Mouse (Mus musculus) lung, postnatal 0 days (tissue): ENCODE measurements around the gene Pon3. TPM values are rescaled to one million over a fixed set of nuclear protein-coding genes. Genes with fewer than 3 reads are reported as not detected.

Experiments
- ATAC-seq: fragments of 200-750 bp; cut with Nextera tagmentation; 2 replicates; pipeline ENCODE4 v1.8.0; 2017; ENCODE audit warnings: moderate library complexity
- DNase-seq: peaks from one replicate; pipeline ENCODE4 v3.0.0-alpha.2; 2016; ENCODE audit warnings: low spot score
- H3K27ac ChIP-seq: fragments of 300-500 bp; sonication (generic); 2 replicates; pipeline ENCODE4 v1.5.1; 2014; ENCODE audit warnings: antibody characterized with exemption, mild to moderate bottlenecking, low read length, mixed read lengths
- H3K27me3 ChIP-seq: fragments of 300-500 bp; sonication (generic); replicated peaks from 2 replicates; pipeline ENCODE4 v1.6.1; 2014; ENCODE audit warnings: low read length, mixed read lengths; ENCODE audit not compliant: insufficient read depth
- H3K36me3 ChIP-seq: fragments of 300-500 bp; sonication (generic); 2 replicates; pipeline ENCODE4 v1.6.1; 2014; ENCODE audit warnings: low read length, mixed read lengths; ENCODE audit not compliant: insufficient read depth
- H3K4me1 ChIP-seq: fragments of 300-500 bp; sonication (generic); 2 replicates; pipeline ENCODE4 v1.6.1; 2014; ENCODE audit warnings: antibody characterized with exemption, low read depth, low read length, mixed read lengths; ENCODE audit not compliant: insufficient read depth
- H3K4me2 ChIP-seq: fragments of 300-500 bp; sonication (generic); replicated peaks from 2 replicates; pipeline ENCODE4 v1.6.1; 2014; ENCODE audit warnings: low read depth, mild to moderate bottlenecking, low read length, moderate library complexity, mixed read lengths
- H3K4me3 ChIP-seq: fragments of 300-500 bp; sonication (generic); 2 replicates; pipeline ENCODE4 v1.5.1; 2014; ENCODE audit warnings: low read depth, low read length
- H3K9ac ChIP-seq: fragments of 300-500 bp; sonication (generic); replicated peaks from 2 replicates; pipeline ENCODE4 v1.6.1; 2014; ENCODE audit warnings: low read depth, mild to moderate bottlenecking
- H3K9me3 ChIP-seq: fragments of 300-500 bp; sonication (generic); 2 replicates; pipeline ENCODE4 v1.6.1; 2016; ENCODE audit warnings: low read length, mixed read lengths
- CTCF ChIP-seq: IDR thresholded peaks from 2 replicates; pipeline ENCODE4 v1.5.1; 2016; ENCODE audit warnings: antibody characterized with exemption, mild to moderate bottlenecking
- EP300 ChIP-seq: IDR thresholded peaks from 2 replicates; pipeline ENCODE4 v1.6.1; 2016; ENCODE audit warnings: antibody characterized with exemption, mild to moderate bottlenecking, control low read depth
- WGBS: fragments of 180-500 bp; shearing (Covaris S2); extraction: QIAGEN DNeasy Blood & Tissue Kit; methylation state at CpG from one replicate; pipeline ENCODE4 v1.1.7; 2014; 5-methylcytosine and 5-hydroxymethylcytosine counted together
- polyA plus RNA-seq: library from polyadenylated mRNA; unstranded; fragments of >200 nt; fragmentation: Nextera tagmentation; extraction: Ambion mirVana; gene quantifications from 2 replicates; pipeline ENCODE4 v1.2.1, GENCODE M21; 2015

Gene Pon3
- polyA plus RNA-seq, 1 experiment from 2014 or later: 143 TPM

- Histone ChIP-seq H3K4me2 (no peak overlapping the region), H3K36me3 (no peaks in the 10 kb centered on the region), H3K9ac (no peak overlapping the region), H3K9me3 (no peaks in the 10 kb centered on the region), H3K27me3 (no peaks in the 10 kb centered on the region), H3K4me1 (no peaks in the 10 kb centered on the region), H3K4me3 (no peak overlapping the region), H3K27ac (no peak overlapping the region)
- no peak for TF ChIP-seq CTCF
- no peak for TF ChIP-seq EP300
- WGBS: 79% methylated on average over 5 of the region's 5 CpGs
- ATAC-seq: no peak
- DNase-seq: no peak
Measured at GRCm38 (mm10) chr6:5180645-5181044, 75.4 kb downstream of the Pon3 start.

- Histone ChIP-seq H3K4me3 (no peak overlapping the region), H3K36me3 (no peaks in the 10 kb centered on the region), H3K27me3 (no peaks in the 10 kb centered on the region), H3K9ac (no peak overlapping the region), H3K4me1 (no peaks in the 10 kb centered on the region), H3K27ac (no peak overlapping the region), H3K9me3 (no peaks in the 10 kb centered on the region), H3K4me2 (no peak overlapping the region)
- ATAC-seq (no peak), DNase-seq (no peak)
- WGBS: 81% methylated on average over 6 of the region's 6 CpGs
- TF ChIP-seq EP300 (no peak), CTCF (no peak)
Measured at GRCm38 (mm10) chr6:5179189-5179588, 76.9 kb downstream of the Pon3 start.

GRCm38 (mm10) chr6:5177967-5178891, 77.9 kb downstream of the Pon3 start:
- H3K27ac ChIP-seq: no peak overlapping the region
- H3K9ac ChIP-seq: no peak overlapping the region
- DNase-seq (no peak), ATAC-seq (no peak)
- no peak overlapping the region for H3K4me3 ChIP-seq
- WGBS: 48% methylated on average over 19 of the region's 19 CpGs
- no peaks in the 10 kb centered on the region for H3K27me3 ChIP-seq
- H3K4me2 ChIP-seq: no peak overlapping the region
- H3K4me1 ChIP-seq: no peaks in the 10 kb centered on the region
- no peaks in the 10 kb centered on the region for H3K9me3 ChIP-seq
- TF ChIP-seq CTCF: no peak; the same call in 1 of the 2 replicates
- no peak for TF ChIP-seq EP300
- no peaks in the 10 kb centered on the region for H3K36me3 ChIP-seq

GRCm38 (mm10) chr6:5174179-5174812, 81.8 kb downstream of the Pon3 start:
- H3K4me1 ChIP-seq: no peaks in the 10 kb centered on the region
- H3K27me3 ChIP-seq: no peaks in the 10 kb centered on the region
- TF ChIP-seq CTCF: no peak
- no peak for TF ChIP-seq EP300
- H3K4me2 ChIP-seq: no peak overlapping the region
- 71% methylated on average over 10 of the region's 10 CpGs for WGBS
- H3K27ac ChIP-seq: no peak overlapping the region
- ATAC-seq: no peak
- H3K36me3 ChIP-seq: no peaks in the 10 kb centered on the region
- no peak overlapping the region for H3K9ac ChIP-seq
- no peak overlapping the region for H3K4me3 ChIP-seq
- no peaks in the 10 kb centered on the region for H3K9me3 ChIP-seq
- DNase-seq: no peak

- no peaks in the 10 kb centered on the region for H3K36me3 ChIP-seq
Measured at GRCm38 (mm10) chr6:5172571-5172970, 83.5 kb downstream of the Pon3 start.

GRCm38 (mm10) chr6:5171418-5171817, 84.7 kb downstream of the Pon3 start:
- no peak for ATAC-seq
- no peak for DNase-seq
- Histone ChIP-seq H3K4me1 (no peaks in the 10 kb centered on the region; the same call in 1 of the 2 replicates), H3K36me3 (no peaks in the 10 kb centered on the region), H3K9ac (no peak overlapping the region), H3K27ac (no peak overlapping the region), H3K4me3 (no peak overlapping the region), H3K4me2 (no peak overlapping the region), H3K27me3 (no peaks in the 10 kb centered on the region), H3K9me3 (no peaks in the 10 kb centered on the region)
- 70% methylated on average over 4 of the region's 4 CpGs for WGBS
- TF ChIP-seq CTCF (no peak), EP300 (no peak)

More at GRCm38 (mm10) chr6:5172571-5172970, 83.5 kb downstream of the Pon3 start:
- TF ChIP-seq CTCF (no peak), EP300 (no peak)
- no peak overlapping the region for H3K27ac ChIP-seq
- DNase-seq (no peak), ATAC-seq (no peak)
- H3K9ac ChIP-seq: no peak overlapping the region
- no peaks in the 10 kb centered on the region for H3K9me3 ChIP-seq
- H3K27me3 ChIP-seq: no peaks in the 10 kb centered on the region
- H3K4me3 ChIP-seq: no peak overlapping the region
- WGBS: 65% methylated on average over 9 of the region's 9 CpGs
- no peaks in the 10 kb centered on the region for H3K4me1 ChIP-seq
- H3K4me2 ChIP-seq: no peak overlapping the region

Other genes starting within 250 kb of the Pon3 start
- gene Pon1, start 62.3 kb downstream of the Pon3 start, polyA plus RNA-seq: 25.0 and 40.6 TPM in 2 replicates
- 88.4 and 98.7 TPM in 2 replicates for gene Pon2, start 42.2 kb upstream of the Pon3 start, polyA plus RNA-seq
- 2.1 and 2.2 TPM in 2 replicates for gene Asb4, start 127.1 kb upstream of the Pon3 start, polyA plus RNA-seq
- gene Pdk4, start 240.0 kb upstream of the Pon3 start, polyA plus RNA-seq: 4.5 and 8.4 TPM in 2 replicates